ENCODE assay signal across 17 mouse cellular contexts in genomic region chr6:85010397-85010796, GRCm38 (mm10). TPM values are rescaled to one million over a fixed set of nuclear protein-coding genes. Genes with fewer than 3 reads are reported as not detected.
DNase-seq lines count a peak whose midpoint lies in the region; TF ChIP-seq lines count a peak whose summit lies in the region.
"Had no signal": no experiment of that assay in that cellular context is flagged by ENCODE, and none has a peak within 500 bp of the region (broad histone marks: within the 10 kb centered on the region; RNA-seq: fewer than 3 reads in every experiment).

No protein-coding gene starts in this region.

- TF ChIP-seq EP300 in ES-Bruce4 (IDR thresholded peaks at IDR 0.05; ENCODE audit: insufficient read depth, low read depth, low read length): peak; percentile 71; the same call in 1 of the 2 replicates

- no peaks in the 10 kb centered on the region for H3K9me3 ChIP-seq in ES-Bruce4 (replicated peaks; ENCODE audit: control insufficient read depth, insufficient read depth, low read length, poor library complexity, severe bottlenecking)
- H3K9me3 ChIP-seq: heart, embryonic 10.5 days; hindbrain, embryonic 13.5 days; intestine, embryonic 15.5 days; liver, embryonic 15.5 days; midbrain, embryonic 15.5 days; stomach, embryonic 15.5 days had no signal

- H3K27ac ChIP-seq in ES-Bruce4 (ENCODE audit: insufficient read depth, low read length): no peak overlapping the region
- H3K27ac ChIP-seq: heart, embryonic 10.5 days; hindbrain, embryonic 13.5 days; intestine, embryonic 15.5 days; liver, embryonic 15.5 days; midbrain, embryonic 15.5 days; stomach, embryonic 15.5 days had no signal

- TF ChIP-seq CTCF in ES-Bruce4 (IDR thresholded peaks at IDR 0.05; ENCODE audit: low read depth, low read length): no peak

- no peak overlapping the region for H3K4me3 ChIP-seq in ES-Bruce4 (ENCODE audit: low read depth, low read length)
- H3K4me3 ChIP-seq: heart, embryonic 10.5 days; hindbrain, embryonic 13.5 days; intestine, embryonic 15.5 days; liver, embryonic 15.5 days; midbrain, embryonic 15.5 days; stomach, embryonic 15.5 days had no signal

- H3K9ac ChIP-seq in ES-Bruce4 (ENCODE audit: low read depth, poor library complexity, severe bottlenecking): no peak overlapping the region
- H3K9ac ChIP-seq: hindbrain, embryonic 13.5 days; intestine, embryonic 15.5 days; liver, embryonic 15.5 days; midbrain, embryonic 15.5 days; stomach, embryonic 15.5 days had no signal

- intact Hi-C loops in gastrocnemius, postnatal 14 days (cut with DNase I; ENCODE audit: low total_unique reads): loop anchor here (5.0 kb wide), 1 partner anchor 88 kb away; no protein-coding TSS in a partner anchor

- no peaks in the 10 kb centered on the region for H3K36me3 ChIP-seq in ES-Bruce4 (ENCODE audit: control insufficient read depth, insufficient read depth, low read length, poor library complexity, severe bottlenecking)
- H3K36me3 ChIP-seq: heart, embryonic 10.5 days; hindbrain, embryonic 13.5 days; intestine, embryonic 15.5 days; liver, embryonic 15.5 days; midbrain, embryonic 15.5 days; stomach, embryonic 15.5 days had no signal

- peak; percentile 86 for DNase-seq in R1 (ENCODE audit: low read depth, low spot score)
- DNase-seq in adrenal gland, postnatal 36 days: peak; percentile 72 to 75
- DNase-seq in kidney, postnatal 36 days: peak; percentile 25 to 48
- no peak for DNase-seq in cerebellum, adult 11 months
- no peak for DNase-seq in gastrocnemius, postnatal 14 days
- DNase-seq in layer of hippocampus, postnatal 14 days (ENCODE audit: low spot score in 2 of 2): no peak
- DNase-seq: cerebellum, adult 11-12 months; heart, postnatal 10 days; layer of hippocampus, adult 9-11 months; thymus, adult 2 months had no signal

- TF ChIP-seq POLR2A in ES-Bruce4 (IDR thresholded peaks at IDR 0.05; ENCODE audit: insufficient read depth, low read length): no peak

- peaks cover 2% of the 10 kb centered on the region for H3K4me1 ChIP-seq in ES-Bruce4 (ENCODE audit: control insufficient read depth, insufficient read depth, low read length)
- H3K4me1 ChIP-seq: hindbrain, embryonic 13.5 days; intestine, embryonic 15.5 days; liver, embryonic 15.5 days; midbrain, embryonic 15.5 days; stomach, embryonic 15.5 days had no signal

- no peaks in the 10 kb centered on the region for H3K27me3 ChIP-seq in ES-Bruce4 (ENCODE audit: control insufficient read depth, insufficient read depth, low read length, poor library complexity, severe bottlenecking)
- H3K27me3 ChIP-seq: hindbrain, embryonic 13.5 days; intestine, embryonic 15.5 days; liver, embryonic 15.5 days; midbrain, embryonic 15.5 days; stomach, embryonic 15.5 days had no signal

RNA-seq across cellular contexts. Expression of gene Exoc6b, which starts 58.9 kb away (rescaled TPM):
- 41.9 and 44.6 TPM in 2 replicates for polyA plus RNA-seq in ES-Bruce4 (2011; ENCODE audit: insufficient read depth, insufficient read length, low read depth, missing spikeins)
- 10 to 100 TPM; 41.8 to 44.0 TPM for total RNA-seq in adrenal gland, postnatal 36 days (2021)
- total RNA-seq in gastrocnemius, postnatal 14 days (2021): 10 to 100 TPM in 1 of 2 experiments, 1 to 10 TPM in 1; 9.8 to 11.7 TPM
- 100 to 1,000 TPM in 1 of 2 experiments, 10 to 100 TPM in 1; 98.3 to 105 TPM for total RNA-seq in layer of hippocampus, postnatal 14 days (2021)

Comparison
In these comparisons a context has a peak if more than half of its experiments do, and no peak if none do; other contexts are left out.
1. DNase-seq: peak in R1 (single experiment), adrenal gland, postnatal 36 days (2 of 2) and kidney, postnatal 36 days (2 of 2); none in cerebellum, adult 11 months (single experiment), gastrocnemius, postnatal 14 days (single experiment) and layer of hippocampus, postnatal 14 days (0 of 2).